Mouse (Mus musculus): ENCODE results near the gene Tsfm. TPM values are rescaled to one million over a fixed set of nuclear protein-coding genes. Genes with fewer than 3 reads are reported as not detected.

The Tsfm gene
- polyA plus RNA-seq, 1 experiment: 28.6 TPM

DNA sequence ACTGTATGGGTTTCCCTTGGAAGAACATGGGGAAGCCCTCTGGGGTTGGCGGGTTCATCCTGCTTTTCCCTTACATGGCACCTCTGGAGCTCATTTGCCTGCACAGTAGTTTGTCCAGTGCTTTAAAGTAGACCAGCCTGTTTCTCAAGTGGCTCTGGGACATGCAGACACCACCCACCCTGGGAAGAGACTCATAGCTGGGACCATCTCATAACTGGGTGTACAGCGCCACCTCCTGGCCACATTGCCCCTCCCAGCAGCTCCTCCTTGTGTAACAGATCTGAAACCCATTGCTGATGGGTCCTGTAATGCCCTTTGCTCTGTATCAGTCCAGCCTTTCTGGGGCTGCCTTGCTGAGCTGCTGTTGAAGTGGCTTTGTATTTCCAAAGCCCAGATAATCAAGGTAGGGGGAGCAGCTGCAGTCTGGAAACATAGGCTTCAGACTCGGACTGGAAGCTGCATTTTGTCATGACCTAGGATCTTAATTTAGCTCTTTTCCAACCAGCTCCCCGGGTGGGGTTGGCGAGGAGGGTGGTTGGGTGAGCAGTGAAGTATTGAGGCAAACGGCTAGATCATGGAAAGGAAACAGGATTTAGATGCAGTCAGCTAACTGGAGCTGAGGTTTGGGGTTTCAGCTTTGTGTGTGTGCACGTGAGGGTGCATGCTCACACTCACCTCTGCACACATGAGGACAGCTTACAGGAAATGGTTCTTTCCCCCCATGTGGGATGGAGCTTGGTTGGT, 40.2 kb downstream of the Tsfm start:
- peaks cover 9% of the 10 kb centered on the region; the same call in 1 of the 2 replicates for H3K4me1 ChIP-seq (ENCODE audit: control insufficient read depth, insufficient read depth, low read length)
- no peak overlapping the region for H3K4me3 ChIP-seq (ENCODE audit: insufficient read depth, low read length)
- no peak overlapping the region for H3K27ac ChIP-seq (ENCODE audit: insufficient read depth, low read length)
- TF ChIP-seq CTCF (IDR thresholded peaks at IDR 0.05; ENCODE audit: borderline replicate concordance, insufficient read depth, low read length): peak; percentile 91
- TF ChIP-seq POLR2A (IDR thresholded peaks at IDR 0.05; ENCODE audit: low read depth, low read length): no peak

DNA sequence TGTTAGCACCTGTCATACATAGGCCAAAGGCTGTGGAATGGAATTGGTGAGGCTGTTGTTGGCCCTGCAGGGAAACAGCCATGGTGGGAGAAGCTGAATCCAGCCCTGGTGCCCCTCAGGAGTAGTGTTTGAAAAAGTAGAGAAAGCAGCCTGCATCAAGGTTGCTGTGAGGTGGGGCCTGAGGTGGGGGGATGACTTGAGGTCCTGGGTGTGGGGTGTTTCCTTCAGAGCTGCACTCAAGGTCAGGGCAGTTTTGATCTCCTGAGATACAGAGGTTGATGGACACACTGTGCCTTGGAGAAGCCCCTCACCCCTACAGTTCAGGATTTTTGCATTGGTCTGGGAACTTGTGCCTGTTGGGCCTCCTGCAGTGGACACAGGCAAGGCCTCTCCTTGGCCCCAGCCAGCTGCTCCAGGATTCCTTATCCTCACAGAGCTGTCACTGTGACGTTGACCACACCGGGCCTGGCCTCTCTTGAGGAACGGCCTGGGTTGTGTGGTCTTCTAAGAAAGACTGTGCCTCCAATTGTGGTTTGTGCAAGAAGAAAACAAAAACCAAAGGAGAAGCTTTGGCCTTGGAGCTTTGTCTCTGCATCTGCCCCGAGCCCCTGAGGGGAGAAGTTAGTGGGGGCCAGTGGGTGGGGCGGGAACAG, 42.0 kb downstream of the Tsfm start:
- Histone ChIP-seq H3K4me1 (ENCODE audit: control insufficient read depth, insufficient read depth, low read length) (peaks cover 17% of the 10 kb centered on the region), H3K4me3 (ENCODE audit: insufficient read depth, low read length) (no peak overlapping the region), H3K27ac (ENCODE audit: insufficient read depth, low read length) (no peak overlapping the region)
- TF ChIP-seq POLR2A (IDR thresholded peaks at IDR 0.05; ENCODE audit: low read depth, low read length) (no peak), CTCF (IDR thresholded peaks at IDR 0.05; ENCODE audit: borderline replicate concordance, insufficient read depth, low read length) (no peak)

DNA sequence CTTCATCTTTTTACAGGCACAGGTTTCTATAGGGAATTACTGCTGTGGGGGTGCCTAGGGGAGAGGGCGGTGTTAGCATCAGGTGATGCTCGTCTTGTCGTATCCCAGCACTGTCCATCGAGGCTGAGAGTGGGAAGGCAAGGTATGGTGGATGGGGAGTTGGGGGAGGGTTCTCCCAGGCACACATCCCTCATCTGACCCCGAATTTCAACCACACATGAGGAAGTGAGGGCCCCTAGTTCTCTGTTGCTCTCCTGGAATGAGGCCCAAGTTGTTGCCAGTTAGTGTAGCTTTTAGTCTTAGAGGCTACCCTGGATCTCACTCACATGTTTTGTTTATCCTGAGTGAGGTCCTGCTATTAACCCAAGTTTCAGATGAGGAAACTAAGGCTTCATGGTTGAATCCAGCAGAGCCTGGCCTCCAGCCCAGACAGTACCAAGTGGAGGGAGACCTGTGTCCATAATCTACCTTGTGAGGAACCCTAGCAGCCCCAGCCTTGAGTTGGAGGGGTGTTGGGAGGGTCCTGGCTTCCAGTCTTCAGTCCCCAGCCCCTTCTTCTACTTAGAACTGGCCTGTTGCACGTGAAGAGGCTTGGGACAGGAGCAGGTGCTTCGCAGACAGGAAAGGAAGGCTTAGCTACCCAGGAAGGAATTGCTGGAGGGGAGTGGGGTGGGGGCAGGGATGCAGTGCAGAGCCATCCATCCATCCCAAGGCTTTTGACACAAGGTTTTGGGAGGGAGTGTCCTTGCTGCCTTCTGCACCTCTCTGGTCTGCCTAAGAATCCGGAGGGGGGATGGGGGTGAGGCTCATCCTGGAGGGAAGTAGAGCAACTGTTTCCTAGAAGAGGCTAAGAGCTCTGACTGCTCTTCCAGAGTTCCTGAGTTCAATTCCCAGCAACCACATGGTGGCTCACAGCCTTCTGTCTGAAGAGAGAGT, 43.2 kb downstream of the Tsfm start:
- H3K27ac ChIP-seq (ENCODE audit: insufficient read depth, low read length): peak overlapping the region; percentile 36; the same call in 1 of the 2 replicates
- TF ChIP-seq POLR2A (IDR thresholded peaks at IDR 0.05; ENCODE audit: low read depth, low read length): no peak
- TF ChIP-seq CTCF (IDR thresholded peaks at IDR 0.05; ENCODE audit: borderline replicate concordance, insufficient read depth, low read length): no peak
- peaks cover 24% of the 10 kb centered on the region for H3K4me1 ChIP-seq (ENCODE audit: control insufficient read depth, insufficient read depth, low read length)
- no peak overlapping the region for H3K4me3 ChIP-seq (ENCODE audit: insufficient read depth, low read length)

DNA sequence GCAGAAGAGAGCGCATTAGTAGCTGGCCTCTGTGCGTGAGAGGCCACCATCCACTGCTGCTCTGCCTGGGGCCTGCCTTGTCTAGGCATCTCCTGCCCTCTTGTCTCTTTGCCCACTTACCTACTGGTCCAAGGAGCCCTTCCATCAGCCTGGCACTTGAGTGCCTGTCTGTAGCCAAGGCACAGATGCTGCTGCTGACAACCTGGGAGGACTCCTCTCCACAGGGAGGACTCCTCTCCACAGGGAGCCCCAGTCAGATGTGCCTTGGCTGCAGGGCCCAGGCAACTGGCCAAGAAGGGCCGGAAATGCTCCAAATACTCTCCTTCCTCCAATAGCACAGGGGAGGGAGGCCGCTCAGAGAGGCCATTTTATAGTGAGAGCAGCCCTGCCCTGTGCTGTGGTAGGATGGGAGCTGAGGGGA, 44.1 kb downstream of the Tsfm start:
- peak overlapping the region; percentile 52 for H3K27ac ChIP-seq (ENCODE audit: insufficient read depth, low read length)
- H3K4me3 ChIP-seq (ENCODE audit: insufficient read depth, low read length): no peak overlapping the region
- H3K4me1 ChIP-seq (ENCODE audit: control insufficient read depth, insufficient read depth, low read length): peaks cover 29% of the 10 kb centered on the region
- TF ChIP-seq CTCF (IDR thresholded peaks at IDR 0.05; ENCODE audit: borderline replicate concordance, insufficient read depth, low read length): no peak
- TF ChIP-seq POLR2A (IDR thresholded peaks at IDR 0.05; ENCODE audit: low read depth, low read length): no peak

DNA sequence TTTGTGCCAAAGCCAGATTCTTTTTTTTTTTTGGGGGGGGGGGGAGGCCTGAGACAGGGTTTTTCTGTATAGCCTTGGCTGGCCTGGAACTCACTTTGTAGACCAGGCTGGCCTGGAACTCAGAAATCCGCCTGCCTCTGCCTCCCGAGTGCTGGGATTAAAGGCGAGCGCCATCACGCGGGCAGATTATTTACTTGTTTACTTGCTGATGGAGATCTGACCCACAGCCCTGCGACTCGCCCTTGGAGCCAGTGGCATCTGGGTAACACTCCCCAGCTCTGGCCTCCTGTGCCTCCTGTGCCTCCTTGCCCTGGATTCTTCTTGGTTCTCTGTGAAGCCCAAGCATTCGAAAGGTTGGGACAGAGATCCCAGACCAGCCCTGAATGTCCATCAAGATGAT, 45.1 kb downstream of the Tsfm start:
- no peak overlapping the region for H3K4me3 ChIP-seq (ENCODE audit: insufficient read depth, low read length)
- TF ChIP-seq CTCF (IDR thresholded peaks at IDR 0.05; ENCODE audit: borderline replicate concordance, insufficient read depth, low read length) (no peak), POLR2A (IDR thresholded peaks at IDR 0.05; ENCODE audit: low read depth, low read length) (no peak)
- H3K4me1 ChIP-seq (ENCODE audit: control insufficient read depth, insufficient read depth, low read length): peaks cover 29% of the 10 kb centered on the region
- no peak overlapping the region for H3K27ac ChIP-seq (ENCODE audit: insufficient read depth, low read length)

DNA sequence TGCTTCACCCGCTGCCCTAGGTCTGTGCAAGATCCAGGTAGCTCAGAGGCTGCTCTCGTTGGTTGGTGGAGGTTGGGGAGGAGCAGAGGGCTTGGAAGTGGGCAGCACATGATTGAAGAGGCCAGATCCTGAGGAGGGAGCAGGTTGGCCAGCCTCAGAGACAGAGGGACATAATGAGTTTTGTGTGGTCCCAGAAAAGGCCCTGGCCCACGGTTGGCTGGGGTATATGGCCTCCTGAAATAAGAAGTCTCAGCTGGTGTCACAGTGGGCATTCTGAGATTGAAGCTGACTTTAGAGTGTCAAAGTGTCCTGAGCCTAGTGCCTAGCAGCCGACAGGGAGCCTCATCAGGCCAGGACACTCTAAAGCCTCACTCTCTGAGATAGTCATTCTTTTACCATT, 45.5 kb downstream of the Tsfm start:
- no peak overlapping the region for H3K4me3 ChIP-seq (ENCODE audit: insufficient read depth, low read length)
- TF ChIP-seq CTCF (IDR thresholded peaks at IDR 0.05; ENCODE audit: borderline replicate concordance, insufficient read depth, low read length) (no peak), POLR2A (IDR thresholded peaks at IDR 0.05; ENCODE audit: low read depth, low read length) (no peak)
- peaks cover 29% of the 10 kb centered on the region for H3K4me1 ChIP-seq (ENCODE audit: control insufficient read depth, insufficient read depth, low read length)
- no peak overlapping the region for H3K27ac ChIP-seq (ENCODE audit: insufficient read depth, low read length)

DNA sequence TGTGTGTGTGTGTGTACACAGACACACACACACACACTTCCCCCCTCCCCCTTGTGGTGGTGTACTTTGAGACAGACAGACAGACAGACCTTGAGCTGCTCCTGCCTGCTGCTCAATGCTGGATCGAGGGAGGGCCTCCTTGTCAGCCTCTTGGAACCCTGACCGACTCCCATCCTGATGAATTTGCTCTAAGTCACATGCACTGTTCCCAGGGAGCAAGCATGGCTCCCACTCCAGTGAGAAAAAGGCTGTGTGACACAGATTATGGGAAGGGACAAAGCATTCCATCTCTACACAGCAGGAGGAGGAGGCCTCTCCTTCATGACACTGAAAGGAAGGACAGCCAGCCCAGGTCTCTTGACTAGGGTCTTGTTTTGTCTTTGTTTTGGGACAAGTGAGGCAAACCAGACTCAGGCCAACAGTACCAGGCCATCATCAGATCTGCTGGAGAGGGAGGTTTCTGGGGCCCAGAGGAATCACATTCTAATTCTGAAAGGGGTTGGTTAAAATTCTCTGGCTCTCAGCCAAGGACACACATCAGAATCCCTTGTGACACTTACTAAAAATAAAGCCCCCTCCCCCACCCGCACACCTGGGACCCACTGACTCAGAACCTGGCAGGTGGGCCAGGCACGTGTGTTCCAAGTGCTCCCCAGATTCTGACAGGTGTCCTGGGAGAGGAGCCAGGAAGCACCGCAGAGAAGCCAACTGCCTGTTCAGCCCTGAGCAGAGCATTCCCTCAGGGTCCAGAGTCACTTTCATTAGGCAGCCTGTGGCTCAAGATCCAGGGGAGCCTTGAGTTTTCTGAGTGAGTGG, 46.2 kb downstream of the Tsfm start:
- 0 out of 2 replicates have a peak, but pooled peaks have one; percentile 17 for TF ChIP-seq POLR2A (IDR thresholded peaks at IDR 0.05; ENCODE audit: low read depth, low read length)
- no peak for TF ChIP-seq CTCF (IDR thresholded peaks at IDR 0.05; ENCODE audit: borderline replicate concordance, insufficient read depth, low read length)
- Histone ChIP-seq H3K4me3 (ENCODE audit: insufficient read depth, low read length) (no peak overlapping the region), H3K27ac (ENCODE audit: insufficient read depth, low read length) (peak overlapping the region; percentile 44), H3K4me1 (ENCODE audit: control insufficient read depth, insufficient read depth, low read length) (peaks cover 29% of the 10 kb centered on the region)

DNA sequence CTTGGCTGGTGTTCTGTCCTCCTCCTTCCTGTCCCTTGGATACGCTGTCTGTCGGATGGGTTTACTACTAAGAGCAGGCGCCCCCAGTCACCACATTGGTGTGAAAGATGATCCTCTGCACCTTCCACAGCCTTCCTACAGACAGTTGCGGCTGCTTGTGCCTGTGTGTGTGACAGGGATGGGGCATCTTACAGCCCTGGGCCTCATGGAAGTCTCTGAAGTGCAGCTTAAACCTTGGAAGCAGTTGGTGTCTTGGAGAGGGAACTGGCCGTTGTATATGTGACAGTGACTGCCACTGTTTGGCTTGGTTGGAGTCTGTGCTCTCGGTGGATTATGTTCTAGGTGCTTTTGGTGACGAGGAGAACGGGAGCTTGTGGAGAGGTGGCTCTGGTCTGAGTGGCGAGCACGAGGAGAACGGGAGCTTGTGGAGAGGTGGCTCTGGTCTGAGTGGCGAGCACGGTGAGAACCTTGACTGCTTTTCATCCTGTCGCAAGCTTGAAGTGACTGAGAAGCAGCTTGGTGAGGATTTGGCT, 47.4 kb downstream of the Tsfm start:
- Histone ChIP-seq H3K4me1 (ENCODE audit: control insufficient read depth, insufficient read depth, low read length) (peaks cover 29% of the 10 kb centered on the region), H3K4me3 (ENCODE audit: insufficient read depth, low read length) (no peak overlapping the region), H3K27ac (ENCODE audit: insufficient read depth, low read length) (no peak overlapping the region)
- TF ChIP-seq CTCF (IDR thresholded peaks at IDR 0.05; ENCODE audit: borderline replicate concordance, insufficient read depth, low read length): no peak
- no peak for TF ChIP-seq POLR2A (IDR thresholded peaks at IDR 0.05; ENCODE audit: low read depth, low read length)

Data from embryonic fibroblast, embryonic 13.5 days (primary cell).